22 mouse cellular contexts compared by ENCODE assay signal in genomic region chr14:25530815-25531214, GRCm38 (mm10).
DNase-seq lines count a peak whose midpoint lies in the region; ATAC-seq and TF ChIP-seq lines count a peak whose summit lies in the region.
"Had no signal": no experiment of that assay in that cellular context is flagged by ENCODE, and none has a peak within 500 bp of the region (broad histone marks: within the 10 kb centered on the region; RNA-seq: fewer than 3 reads in every experiment).

No protein-coding gene starts in this region.

- no peak for DNase-seq in heart, adult 2 months
- no peak for DNase-seq in layer of hippocampus, adult 2 months (ENCODE audit: low spot score in 2 of 2)
- no peak for DNase-seq in layer of hippocampus, adult 8-10 months (ENCODE audit: low spot score in 2 of 2)
- no peak for DNase-seq in midbrain, embryonic 14.5 days
- peak; percentile 30 for DNase-seq in splenic B cell, adult 2 months (ENCODE audit: low read depth, low spot score)
- DNase-seq: cerebellum, adult 11-12 months; cerebellum, postnatal 10 days; heart, postnatal 10 days; kidney, postnatal 36 days; layer of hippocampus, adult 9-11 months; spleen, adult 18-20 months; thymus, postnatal 25 days had no signal

- peaks cover 4% of the 10 kb centered on the region for H3K79me2 ChIP-seq in heart, adult 2 months (replicated peaks; ENCODE audit: control insufficient read depth, insufficient read depth, low read length)

- H3K27me3 ChIP-seq in heart, adult 2 months (ENCODE audit: control insufficient read depth, insufficient read depth, low read length) = no peaks in the 10 kb centered on the region
- H3K27me3 ChIP-seq in heart, embryonic 12.5 days (replicated peaks) = no peaks in the 10 kb centered on the region
- no peaks in the 10 kb centered on the region for H3K27me3 ChIP-seq in midbrain, embryonic 13.5 days
- H3K27me3 ChIP-seq in midbrain, embryonic 14.5 days (ENCODE audit: control insufficient read depth, insufficient read depth, low read length) = no peaks in the 10 kb centered on the region
- no peaks in the 10 kb centered on the region for H3K27me3 ChIP-seq in splenic B cell, adult 2 months (ENCODE audit: control insufficient read depth, insufficient read depth, low read length, poor library complexity, severe bottlenecking)
- H3K27me3 ChIP-seq: limb, embryonic 13.5 days; liver, embryonic 15.5 days; Patski had no signal

- no peak overlapping the region for H3K27ac ChIP-seq in heart, adult 2 months
- H3K27ac ChIP-seq in heart, embryonic 12.5 days (ENCODE audit: poor library complexity, severe bottlenecking) = no peak overlapping the region
- no peak overlapping the region for H3K27ac ChIP-seq in layer of hippocampus, adult 2 months
- H3K27ac ChIP-seq in midbrain, embryonic 13.5 days = peak overlapping the region; percentile 51
- no peak overlapping the region for H3K27ac ChIP-seq in midbrain, embryonic 14.5 days (replicated peaks; ENCODE audit: low read depth, low read length)
- H3K27ac ChIP-seq: embryonic facial prominence, embryonic 10.5 days; hindbrain, embryonic 14.5 days; limb, embryonic 13.5 days had no signal

- H3K36me3 ChIP-seq in heart, adult 2 months (ENCODE audit: control insufficient read depth, insufficient read depth, low read length) = peaks cover 3% of the 10 kb centered on the region
- H3K36me3 ChIP-seq in heart, embryonic 12.5 days = peaks cover 9% of the 10 kb centered on the region
- peaks cover 24% of the 10 kb centered on the region for H3K36me3 ChIP-seq in midbrain, embryonic 13.5 days
- H3K36me3 ChIP-seq in midbrain, embryonic 14.5 days (ENCODE audit: control insufficient read depth, insufficient read depth, low read length) = peaks cover 10% of the 10 kb centered on the region
- no peaks in the 10 kb centered on the region for H3K36me3 ChIP-seq in splenic B cell, adult 2 months (ENCODE audit: control insufficient read depth, insufficient read depth, low read length, poor library complexity, severe bottlenecking)
- H3K36me3 ChIP-seq: G1E; liver, embryonic 15.5 days had no signal

- H3K4me3 ChIP-seq in heart, adult 2 months = no peak overlapping the region
- H3K4me3 ChIP-seq in heart, embryonic 12.5 days = no peak overlapping the region
- H3K4me3 ChIP-seq in layer of hippocampus, adult 2 months = no peak overlapping the region
- no peak overlapping the region for H3K4me3 ChIP-seq in midbrain, embryonic 13.5 days (replicated peaks)
- H3K4me3 ChIP-seq in midbrain, embryonic 14.5 days (replicated peaks; ENCODE audit: low read depth, low read length) = no peak overlapping the region
- H3K4me3 ChIP-seq: embryonic facial prominence, embryonic 10.5 days; limb, embryonic 13.5 days; liver, embryonic 15.5 days; megakaryocyte, embryonic 14.5 days had no signal

- ATAC-seq in heart, embryonic 12.5 days (ENCODE audit: insufficient number of reproducible peaks, low FRiP score) = no peak
- ATAC-seq in midbrain, embryonic 13.5 days = no peak
- ATAC-seq in midbrain, embryonic 14.5 days (ENCODE audit: low FRiP score, low TSS enrichment) = no peak
- ATAC-seq: Patski had no signal

- no peak overlapping the region for H3K4me2 ChIP-seq in heart, embryonic 12.5 days
- H3K4me2 ChIP-seq in midbrain, embryonic 13.5 days (replicated peaks) = no peak overlapping the region
- H3K4me2 ChIP-seq in midbrain, embryonic 14.5 days (ENCODE audit: low read length) = no peak overlapping the region
- H3K4me2 ChIP-seq: heart, embryonic 11.5 days; hindbrain, embryonic 14.5 days; limb, embryonic 13.5 days; liver, embryonic 15.5 days had no signal

- WGBS in heart, adult 2 months = 70% methylated on average over 5 of the region's 5 CpGs
- 57% methylated on average over 5 of the region's 5 CpGs for WGBS in heart, embryonic 12.5 days
- WGBS in midbrain, embryonic 13.5 days = 76% methylated on average over 5 of the region's 5 CpGs
- 66% methylated on average over 5 of the region's 5 CpGs for WGBS in midbrain, embryonic 14.5 days

- peaks cover 44% of the 10 kb centered on the region for H3K4me1 ChIP-seq in heart, adult 2 months (ENCODE audit: control insufficient read depth, insufficient read depth, low read length)
- peaks cover 84% of the 10 kb centered on the region for H3K4me1 ChIP-seq in heart, embryonic 12.5 days (replicated peaks)
- peaks cover 22% of the 10 kb centered on the region for H3K4me1 ChIP-seq in midbrain, embryonic 13.5 days (replicated peaks)
- H3K4me1 ChIP-seq in midbrain, embryonic 14.5 days (ENCODE audit: control insufficient read depth, insufficient read depth, low read length) = 0 out of 2 replicates have a peak, but pooled peaks cover 3% of the 10 kb centered on the region

- intact Hi-C loops in heart, adult 2 months (cut with DNase I) = no loop called here

- H3K9me3 ChIP-seq in heart, embryonic 12.5 days (replicated peaks) = no peaks in the 10 kb centered on the region
- no peaks in the 10 kb centered on the region for H3K9me3 ChIP-seq in midbrain, embryonic 13.5 days
- H3K9me3 ChIP-seq in midbrain, embryonic 14.5 days (ENCODE audit: control insufficient read depth, low read length) = no peaks in the 10 kb centered on the region
- H3K9me3 ChIP-seq: embryonic facial prominence, embryonic 10.5 days; limb, embryonic 13.5 days; liver, embryonic 15.5 days; megakaryocyte, embryonic 14.5 days had no signal

- no peak for TF ChIP-seq POLR2A in heart, adult 2 months (IDR thresholded peaks at IDR 0.05; ENCODE audit: insufficient read depth, low read depth, low read length)

- peak; percentile 19; the same call in 1 of the 2 replicates for TF ChIP-seq CTCF in heart, adult 2 months (IDR thresholded peaks at IDR 0.05)
- TF ChIP-seq CTCF in layer of hippocampus, adult 2 months (conservative IDR thresholded peaks at IDR 0.05) = peak; percentile 23; the same call in 1 of the 2 replicates

- H3K9ac ChIP-seq in heart, adult 2 months (ENCODE audit: low read depth, low read length) = no peak overlapping the region
- H3K9ac ChIP-seq in heart, embryonic 12.5 days = no peak overlapping the region
- H3K9ac ChIP-seq in midbrain, embryonic 13.5 days (replicated peaks) = no peak overlapping the region
- H3K9ac ChIP-seq in midbrain, embryonic 14.5 days (replicated peaks; ENCODE audit: low read length) = no peak overlapping the region
- H3K9ac ChIP-seq: hindbrain, embryonic 14.5 days; limb, embryonic 13.5 days; liver, embryonic 15.5 days had no signal

- no peak for TF ChIP-seq EP300 in heart, adult 2 months (IDR thresholded peaks at IDR 0.05; ENCODE audit: insufficient read depth, low read depth, low read length)
